Mouse (Mus musculus) C2C12 (cell line): ENCODE measurements at regions not wholly inside any gene's neighbourhood (a gene's known extent, or its start where the extent isn't known, plus 50 kb on each side); places are given as distances from the start of the nearest gene placed in this dataset.

Experiments
- H3K27me3 ChIP-seq: one replicate; pipeline ENCODE4 v1.6.1; 2011; ENCODE audit not compliant: control insufficient read depth, insufficient read depth, insufficient read length
- H3K36me3 ChIP-seq: one replicate; pipeline ENCODE4 v1.6.1; 2011; ENCODE audit not compliant: control insufficient read depth, insufficient read depth
- H3K4me3 ChIP-seq: one replicate; pipeline ENCODE4 v1.5.1; 2011; ENCODE audit warnings: mild to moderate bottlenecking, control low read depth; ENCODE audit not compliant: poor library complexity, insufficient read depth, severe bottlenecking
- H3K79me2 ChIP-seq: one replicate; pipeline ENCODE4 v1.6.1; 2011; ENCODE audit not compliant: control insufficient read depth, insufficient read depth
- H3K79me3 ChIP-seq: one replicate; pipeline ENCODE4 v1.6.1; 2011; ENCODE audit warnings: low read depth, control low read depth
- H3ac ChIP-seq: one replicate; pipeline ENCODE3; 2011; ENCODE audit warnings: low read depth; ENCODE audit not compliant: control insufficient read depth, insufficient read length
- CEBPB ChIP-seq: IDR thresholded peaks from one replicate; pipeline ENCODE4 v1.6.1; 2011; ENCODE audit warnings: low read depth, mild to moderate bottlenecking, control low read depth, moderate library complexity
- CTCF ChIP-seq: IDR thresholded peaks from one replicate; pipeline ENCODE4 v1.5.1; 2011; ENCODE audit not compliant: control insufficient read depth, insufficient read depth, insufficient read length
- FOSL1 ChIP-seq: IDR thresholded peaks from one replicate; pipeline ENCODE4 v1.8.0; 2011; ENCODE audit warnings: mild to moderate bottlenecking, low read length; ENCODE audit not compliant: poor library complexity, insufficient read depth, severe bottlenecking
- MAX ChIP-seq: IDR thresholded peaks from one replicate; pipeline ENCODE4 v1.6.1; 2011; ENCODE audit warnings: mild to moderate bottlenecking, control low read depth
- MYOD1 ChIP-seq: IDR thresholded peaks from one replicate; pipeline ENCODE4 v1.6.1; 2011; ENCODE audit warnings: low read depth; ENCODE audit not compliant: control insufficient read depth, insufficient read length
- MYOG ChIP-seq: IDR thresholded peaks from one replicate; pipeline ENCODE4 v1.6.1; 2011; ENCODE audit not compliant: control insufficient read depth, insufficient read length; ENCODE audit errors: extremely low read depth
- USF1 ChIP-seq: IDR thresholded peaks from one replicate; pipeline ENCODE4 v1.6.1; 2011; ENCODE audit warnings: low read depth, mild to moderate bottlenecking, control low read depth, moderate library complexity

DNA sequence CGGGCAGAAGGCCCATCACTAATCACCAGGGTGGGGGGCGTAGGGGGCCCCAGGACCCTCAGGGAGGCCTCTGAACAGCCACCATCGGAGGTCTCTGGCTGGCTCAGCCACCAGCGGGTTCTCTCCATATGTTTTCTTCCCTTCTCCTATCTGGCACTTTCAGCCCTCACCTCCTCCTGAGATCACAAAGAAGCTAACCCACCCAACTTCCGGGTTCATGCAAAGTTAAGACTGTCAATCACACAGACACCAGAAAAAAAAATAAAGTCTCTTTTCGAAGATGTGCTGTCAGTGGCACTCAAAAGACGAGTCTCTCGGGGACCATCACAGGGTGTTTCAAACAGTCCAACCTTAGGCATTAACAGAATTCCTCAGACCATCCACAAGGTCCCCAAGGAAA lies 314.2 kb downstream of the Sox9 start:
- TF ChIP-seq FOSL1 (no peak), MYOD1 (no peak), MAX (no peak), USF1 (no peak), MYOG (no peak), CEBPB (no peak), CTCF (no peak)
- no peaks in the 10 kb centered on the region for H3K27me3 ChIP-seq
- H3K36me3 ChIP-seq = no peaks in the 10 kb centered on the region
- no peak overlapping the region for H3ac ChIP-seq
- no peaks in the 10 kb centered on the region for H3K79me2 ChIP-seq
- H3K4me3 ChIP-seq = no peak overlapping the region
- no peaks in the 10 kb centered on the region for H3K79me3 ChIP-seq

GRCm38 (mm10) chr11:113098360-113098759 lies 316.3 kb downstream of the Sox9 start:
- H3K79me2 ChIP-seq = no peaks in the 10 kb centered on the region
- H3K4me3 ChIP-seq = no peak overlapping the region
- no peak overlapping the region for H3ac ChIP-seq
- TF ChIP-seq USF1 (no peak), FOSL1 (no peak)
- H3K79me3 ChIP-seq = no peaks in the 10 kb centered on the region
- H3K36me3 ChIP-seq = no peaks in the 10 kb centered on the region
- no peaks in the 10 kb centered on the region for H3K27me3 ChIP-seq

GRCm38 (mm10) chr11:113100800-113101199 lies 318.8 kb downstream of the Sox9 start:
- H3K36me3 ChIP-seq = no peaks in the 10 kb centered on the region
- H3K27me3 ChIP-seq = no peaks in the 10 kb centered on the region
- no peaks in the 10 kb centered on the region for H3K79me2 ChIP-seq
- no peak overlapping the region for H3K4me3 ChIP-seq
- H3K79me3 ChIP-seq = no peaks in the 10 kb centered on the region
- no peak overlapping the region for H3ac ChIP-seq
- TF ChIP-seq MYOD1 = peak; percentile 74
- TF ChIP-seq MAX = no peak

DNA sequence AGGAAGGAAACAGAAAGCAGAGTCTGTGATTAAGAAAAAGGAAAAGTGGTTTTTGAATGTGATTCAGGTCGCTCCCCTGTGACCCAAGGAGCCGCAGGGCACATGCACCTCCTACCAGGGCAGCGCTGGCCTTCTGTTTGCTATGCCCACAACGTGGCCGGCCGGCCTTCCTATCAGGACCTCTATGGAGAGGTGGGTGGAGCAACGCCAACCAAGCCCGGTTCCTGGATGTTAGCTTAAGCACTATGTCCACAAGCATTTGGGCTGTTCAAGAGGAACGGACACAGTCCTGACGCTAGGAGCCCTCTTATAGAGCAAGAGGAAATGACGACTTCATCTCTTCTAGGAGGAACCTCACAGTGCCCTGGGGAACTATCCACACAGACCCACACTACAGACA lies 319.5 kb downstream of the Sox9 start:
- Histone ChIP-seq H3K36me3 (no peaks in the 10 kb centered on the region), H3K27me3 (no peaks in the 10 kb centered on the region), H3K79me2 (no peaks in the 10 kb centered on the region), H3K4me3 (no peak overlapping the region), H3K79me3 (no peaks in the 10 kb centered on the region), H3ac (no peak overlapping the region)
- TF ChIP-seq MAX (no peak), MYOD1 (no peak), CTCF (no peak), FOSL1 (no peak), CEBPB (no peak), USF1 (no peak), MYOG (no peak)

DNA sequence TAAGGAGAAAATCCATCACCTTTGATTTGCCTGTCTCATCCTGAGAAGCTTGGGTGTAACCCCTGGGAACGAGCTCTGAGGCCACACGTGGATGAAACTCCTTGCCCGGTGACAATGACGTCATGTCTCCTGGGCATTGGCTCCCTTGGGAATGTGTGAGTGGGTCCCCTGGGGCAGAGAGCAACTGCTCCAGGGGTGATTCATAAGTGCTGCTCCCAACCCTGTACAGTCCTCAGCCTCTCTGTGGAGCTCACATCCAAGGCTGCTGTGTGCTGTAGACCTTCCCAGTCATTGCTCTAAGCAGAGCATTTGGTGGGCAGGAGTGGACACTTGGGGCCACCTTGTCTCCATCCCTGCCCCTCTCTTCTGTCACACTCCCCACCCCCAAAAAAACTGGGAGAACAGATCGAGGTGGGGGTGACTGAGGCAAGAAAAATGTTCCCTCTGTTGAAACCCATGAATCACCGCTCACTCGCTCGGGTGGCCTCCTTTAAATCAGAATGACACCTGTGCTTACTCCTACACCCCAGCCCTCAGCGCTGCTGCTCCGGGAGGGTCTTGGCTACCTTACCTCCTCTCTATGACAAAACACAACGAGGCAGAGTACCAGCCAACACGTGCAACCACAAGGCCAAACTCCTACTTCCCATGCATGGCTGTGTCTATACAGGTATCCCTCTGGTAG lies 321.3 kb downstream of the Sox9 start:
- no peak for TF ChIP-seq MYOG
- peak; percentile 52 for TF ChIP-seq FOSL1
- peak; percentile 15 for TF ChIP-seq USF1
- peak; percentile 53 for TF ChIP-seq MYOD1
- no peak for TF ChIP-seq CTCF
- peak; percentile 50 for TF ChIP-seq MAX
- peak; percentile 10 for TF ChIP-seq CEBPB
- Histone ChIP-seq H3ac (no peak overlapping the region), H3K79me3 (no peaks in the 10 kb centered on the region), H3K79me2 (no peaks in the 10 kb centered on the region), H3K4me3 (no peak overlapping the region), H3K36me3 (no peaks in the 10 kb centered on the region), H3K27me3 (no peaks in the 10 kb centered on the region)

GRCm38 (mm10) chr11:113105371-113105770 lies 323.3 kb downstream of the Sox9 start:
- TF ChIP-seq FOSL1 (no peak), USF1 (no peak), MYOG (no peak), CTCF (no peak), MYOD1 (no peak), MAX (no peak), CEBPB (no peak)
- Histone ChIP-seq H3K4me3 (no peak overlapping the region), H3ac (no peak overlapping the region), H3K79me2 (no peaks in the 10 kb centered on the region), H3K79me3 (no peaks in the 10 kb centered on the region), H3K27me3 (no peaks in the 10 kb centered on the region), H3K36me3 (no peaks in the 10 kb centered on the region)
